Mouse (Mus musculus) c-Kit-positive CD71-positive TER-119-positive erythroid progenitor cells, embryonic 14.5 days (primary cell): ENCODE measurements around the gene Prdx3.
"Not testable (repeated sequence)": the region's sequence is repeated elsewhere in the genome, so short reads cannot be mapped to it uniquely, and the experiment has no call there.

Source experiments
- DNase-seq: peaks from one replicate; pipeline ENCODE4 v3.0.0-alpha.2; 2013; ENCODE audit warnings: low spot score

Prdx3 gene

DNA sequence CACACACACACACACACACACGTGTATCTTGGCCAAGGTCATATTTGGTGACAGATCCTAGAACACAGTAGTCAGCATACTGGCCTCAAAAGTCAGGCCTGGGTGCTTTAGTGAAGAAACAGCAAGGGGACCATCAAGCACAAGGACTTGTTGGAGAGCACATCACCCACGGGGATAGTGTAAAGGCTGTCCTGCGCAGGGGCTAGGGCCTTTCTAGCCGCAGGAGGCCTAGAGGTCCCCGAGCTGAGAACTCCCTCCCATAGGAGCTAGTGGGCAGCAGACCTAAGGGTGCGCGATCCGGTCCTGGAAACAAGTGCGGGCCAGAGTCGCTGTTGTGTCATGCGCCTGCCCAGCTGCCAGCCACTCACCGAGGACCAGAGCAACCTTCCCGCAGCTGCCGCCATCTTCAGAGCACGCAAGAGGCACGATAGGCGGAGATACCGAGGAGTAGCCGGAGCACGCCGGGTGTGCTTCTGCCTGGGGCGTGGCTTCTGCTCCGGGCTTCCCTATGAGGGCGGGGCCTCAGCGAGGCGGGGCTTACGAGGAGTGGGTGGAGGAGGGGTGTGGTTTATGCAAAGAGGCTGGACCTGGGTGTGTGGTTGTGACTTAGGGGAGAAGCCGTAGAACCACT lies at the start of gene Prdx3:
Prdx3 (minus strand) TSS at position 493 of the 631 bp plus-strand sequence.
- peak; percentile 97 for DNase-seq

DNA sequence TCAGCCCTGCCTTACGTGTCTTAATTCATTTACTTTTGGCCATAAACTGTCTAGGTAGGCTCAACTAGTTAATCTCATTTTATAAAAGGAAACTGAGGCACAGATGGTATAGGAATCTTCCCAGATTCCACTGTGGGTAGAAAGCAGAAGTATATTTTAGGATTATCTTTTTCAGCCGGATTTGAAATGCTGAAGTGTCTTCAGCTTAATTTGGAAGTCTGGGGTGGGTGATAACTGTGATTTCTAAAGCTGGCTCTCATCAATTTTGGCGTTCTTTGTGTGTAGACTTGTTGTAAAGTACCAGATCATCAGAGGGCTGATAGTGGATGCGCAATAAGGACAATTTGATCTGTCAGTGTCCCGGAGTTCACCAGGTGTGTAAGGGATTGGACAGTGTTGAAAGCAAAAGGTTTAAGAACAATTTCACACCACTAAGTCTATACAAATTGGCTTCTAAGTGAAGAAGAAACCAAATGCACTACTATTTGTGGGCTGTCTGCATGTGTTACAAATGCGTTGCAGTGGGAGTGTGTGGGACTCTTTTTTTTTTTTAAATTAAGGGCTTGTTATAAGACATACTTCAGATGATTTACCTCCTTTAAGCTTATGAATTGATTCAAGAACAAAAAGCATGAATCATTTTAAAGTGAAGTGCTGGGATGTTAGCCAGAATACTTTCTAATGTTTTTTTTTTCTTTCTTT lies 42.7 kb upstream of the Prdx3 start:
- no peak for DNase-seq

DNA sequence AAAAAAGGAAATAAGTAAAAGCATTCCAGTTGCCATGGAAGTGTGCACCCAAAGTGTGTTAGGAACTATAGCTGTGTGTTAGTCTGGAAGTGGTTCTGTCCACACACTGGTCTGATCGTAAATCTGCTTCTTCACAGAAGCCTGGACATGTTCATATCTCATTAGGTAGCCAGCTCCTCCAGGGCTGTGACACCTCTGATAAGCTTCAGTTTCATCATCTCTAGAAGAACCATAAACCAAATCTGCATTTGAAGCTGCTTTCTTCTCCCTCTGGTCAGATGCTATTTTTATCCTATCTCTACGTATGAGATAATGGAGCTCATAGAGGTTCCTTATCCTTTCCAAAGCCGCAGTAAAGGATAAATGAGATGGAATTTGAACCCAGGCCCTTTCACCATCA lies 41.5 kb upstream of the Prdx3 start:
- no peak for DNase-seq

DNA sequence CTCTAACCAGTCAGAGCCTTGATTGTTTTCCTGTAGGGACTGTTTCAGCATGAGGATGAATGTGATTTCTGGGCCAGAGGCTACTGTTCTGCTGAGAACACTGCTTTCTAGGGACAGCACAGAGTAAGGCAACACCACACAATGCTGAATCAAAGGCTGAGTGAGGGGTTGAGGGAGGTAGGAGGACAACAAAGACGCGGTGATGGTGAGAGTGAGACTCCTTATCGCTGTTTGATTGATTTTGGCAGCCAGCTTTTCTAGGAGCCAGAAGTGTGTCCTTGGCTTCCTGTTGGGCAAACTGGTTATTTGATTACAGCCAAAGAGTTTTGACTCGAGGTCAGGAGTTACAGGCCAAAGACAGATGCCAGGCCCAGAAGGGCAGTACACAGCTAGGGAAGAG lies 40.9 kb upstream of the Prdx3 start:
- DNase-seq, result no peak

DNA sequence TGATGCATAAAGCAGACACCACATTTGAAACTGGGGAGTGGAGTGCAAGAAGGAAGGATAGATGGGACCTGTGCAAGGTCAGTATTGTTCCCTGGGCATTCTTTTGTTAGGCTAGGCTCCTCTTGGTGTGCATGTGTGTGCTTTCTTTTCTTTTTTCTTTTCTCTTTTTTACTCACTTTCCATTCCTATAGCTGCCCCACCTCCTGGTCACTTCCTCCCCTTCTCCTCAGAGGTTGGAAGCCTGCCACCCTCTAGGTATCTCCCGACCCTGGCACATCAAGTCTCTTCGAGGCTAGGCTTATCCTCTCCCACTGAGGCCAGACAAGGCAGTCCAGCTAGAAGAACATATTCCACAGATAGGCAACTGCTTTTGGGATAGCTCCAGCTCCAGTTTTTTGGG lies 37.3 kb upstream of the Prdx3 start:
- DNase-seq, result no peak

DNA sequence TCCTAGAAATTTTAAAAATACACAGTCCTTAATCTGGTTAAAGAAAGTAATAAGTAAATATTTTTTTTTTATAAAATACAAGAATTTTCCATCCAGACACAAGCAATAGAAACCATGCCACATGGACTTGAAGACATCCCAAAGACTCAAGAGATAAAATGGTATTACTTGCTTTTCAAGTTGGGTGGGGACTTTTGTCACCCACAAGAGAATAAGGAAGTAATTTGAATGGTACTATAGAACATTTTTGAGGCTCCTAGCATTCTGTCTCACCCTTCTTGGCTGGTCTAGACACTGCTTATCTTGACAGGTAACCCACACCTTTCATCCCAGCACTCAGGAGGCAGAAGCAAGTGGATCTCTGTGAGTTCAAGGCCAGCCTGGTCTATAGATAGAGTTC lies 35.9 kb upstream of the Prdx3 start:
- DNase-seq, result no peak

DNA sequence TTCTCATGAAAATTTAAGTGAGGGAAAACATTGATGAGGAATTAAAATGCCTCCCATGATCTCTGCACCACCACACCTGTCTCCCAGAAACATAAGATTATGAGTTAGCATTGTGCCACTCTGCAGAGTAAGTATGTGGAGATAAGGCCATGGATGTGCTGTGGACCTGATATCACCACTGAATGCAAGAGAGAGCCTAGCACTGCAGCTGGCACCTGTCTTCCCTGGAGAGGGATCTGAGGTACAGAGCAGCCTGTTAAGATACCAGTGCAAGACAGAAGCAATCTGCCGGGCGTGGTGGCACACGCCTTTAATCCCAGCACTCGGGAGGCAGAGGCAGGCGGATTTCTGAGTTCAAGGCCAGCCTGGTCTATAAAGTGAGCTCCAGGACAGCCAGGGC lies 31.1 kb upstream of the Prdx3 start:
- no peak for DNase-seq

DNA sequence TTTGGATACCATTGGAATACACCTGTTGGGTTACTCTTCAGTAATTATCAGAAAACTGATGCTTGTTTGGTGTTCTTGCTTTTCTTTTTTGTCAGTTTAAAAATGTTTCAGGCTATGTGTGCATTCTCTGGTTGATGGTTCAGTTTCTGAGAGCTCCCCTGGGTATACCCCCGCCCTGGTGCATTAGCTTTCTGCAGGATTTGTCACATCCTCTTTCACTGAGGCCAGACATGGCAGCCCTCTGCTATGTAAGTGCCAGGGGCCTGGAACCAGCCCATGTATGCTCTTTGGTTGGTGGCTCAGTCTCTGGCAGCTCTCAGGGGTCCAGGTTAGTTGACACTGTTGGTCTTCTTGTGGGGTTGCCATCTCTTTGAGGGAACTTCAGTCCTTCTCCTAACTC lies 29.6 kb upstream of the Prdx3 start:
- no peak for DNase-seq

DNA sequence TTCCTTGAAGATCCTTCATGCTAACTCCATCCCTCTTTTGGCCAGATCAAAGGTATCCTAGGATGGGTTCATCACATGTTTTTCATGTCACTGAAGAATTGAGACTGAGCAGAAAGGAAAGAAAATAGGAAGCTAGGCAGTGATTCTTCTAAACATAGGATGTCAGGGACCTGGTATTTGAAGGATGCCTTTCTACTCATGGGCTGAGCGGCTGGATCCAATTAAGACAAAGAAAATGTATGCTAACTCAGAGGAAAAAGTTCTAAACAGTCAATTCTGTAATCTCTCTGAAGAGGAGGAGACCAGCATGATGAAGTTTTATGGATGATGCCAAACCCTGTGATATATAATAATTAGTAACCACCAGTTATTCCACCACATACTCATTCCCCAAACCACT lies 28.8 kb upstream of the Prdx3 start:
- no peak for DNase-seq

DNA sequence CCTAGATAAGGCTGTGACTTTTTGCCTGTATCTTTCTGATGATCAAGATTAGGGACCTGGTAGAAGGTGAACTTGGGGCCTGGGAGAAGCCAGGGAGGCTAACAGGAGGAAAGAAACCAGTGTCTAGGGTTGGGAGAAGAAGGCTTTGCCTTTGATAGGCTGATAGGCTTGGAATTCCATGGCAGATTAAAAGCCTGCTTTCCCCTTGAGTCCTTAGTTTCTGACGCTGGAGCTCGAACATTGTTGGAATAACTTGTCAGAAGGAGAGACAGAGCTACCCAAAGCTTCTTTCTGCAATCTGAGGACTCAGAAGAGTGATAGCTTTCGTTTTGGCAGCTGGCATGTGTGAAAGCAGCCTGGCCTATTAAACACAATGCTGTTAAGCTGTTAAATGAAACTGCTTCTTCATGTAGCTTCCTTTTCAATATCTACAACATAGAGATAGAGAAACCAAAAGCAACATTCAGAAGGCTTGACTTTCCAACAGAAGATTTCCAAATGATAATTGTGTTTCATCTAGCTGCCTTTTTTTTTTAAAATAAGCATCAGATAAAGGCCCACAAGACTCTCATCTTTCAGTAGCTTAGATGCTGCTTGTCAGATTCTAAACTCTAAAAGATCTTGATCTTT lies 21.0 kb upstream of the Prdx3 start:
- DNase-seq, result no peak

DNA sequence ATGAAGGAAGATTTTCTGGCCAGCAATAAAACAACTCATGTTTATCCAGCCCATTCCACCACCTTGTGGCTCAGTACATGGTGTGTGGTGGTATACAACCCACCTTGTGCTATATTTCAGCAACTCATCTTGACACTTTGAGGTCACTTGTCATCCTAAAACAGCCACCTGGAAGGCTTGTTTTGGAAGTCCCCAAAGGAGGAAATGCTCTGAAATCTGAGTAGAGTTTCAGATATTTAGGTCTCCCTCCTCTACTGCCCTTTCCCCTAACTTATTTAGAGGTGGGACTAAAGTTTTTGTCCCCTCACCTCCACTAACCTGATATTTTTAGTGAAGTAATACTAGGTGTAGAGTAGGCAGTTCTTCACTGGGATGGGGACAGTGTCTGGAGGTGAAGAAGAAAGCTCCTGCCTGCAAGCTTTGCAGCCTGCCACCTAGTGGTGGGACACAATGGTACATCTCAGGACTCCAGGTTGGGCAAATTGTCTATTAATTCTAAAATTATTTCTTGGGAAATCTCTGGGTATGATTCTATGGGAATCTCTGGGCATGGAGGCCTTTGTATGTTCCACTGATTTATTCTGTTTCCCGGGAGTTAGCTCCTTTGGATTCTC lies 17.7 kb upstream of the Prdx3 start:
- DNase-seq, result peak; percentile 69

DNA sequence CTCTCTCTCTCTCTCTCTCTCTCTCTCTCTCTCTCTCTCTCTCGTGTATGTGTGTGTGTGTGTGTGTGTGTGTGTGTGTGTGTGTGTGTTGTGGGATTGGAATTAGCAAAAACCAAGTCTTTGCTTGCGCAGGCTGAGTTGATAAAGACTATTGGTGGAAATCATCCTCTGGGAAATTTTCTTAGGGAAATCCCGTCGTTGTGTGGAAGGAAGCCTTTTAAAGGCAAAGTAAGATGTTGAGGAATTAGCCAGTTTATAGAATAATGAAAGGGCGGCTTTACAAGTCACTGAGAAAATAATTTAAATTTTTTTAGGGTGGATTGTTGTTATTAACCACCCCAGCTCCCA lies 16.7 kb upstream of the Prdx3 start:
- DNase-seq, result no peak

DNA sequence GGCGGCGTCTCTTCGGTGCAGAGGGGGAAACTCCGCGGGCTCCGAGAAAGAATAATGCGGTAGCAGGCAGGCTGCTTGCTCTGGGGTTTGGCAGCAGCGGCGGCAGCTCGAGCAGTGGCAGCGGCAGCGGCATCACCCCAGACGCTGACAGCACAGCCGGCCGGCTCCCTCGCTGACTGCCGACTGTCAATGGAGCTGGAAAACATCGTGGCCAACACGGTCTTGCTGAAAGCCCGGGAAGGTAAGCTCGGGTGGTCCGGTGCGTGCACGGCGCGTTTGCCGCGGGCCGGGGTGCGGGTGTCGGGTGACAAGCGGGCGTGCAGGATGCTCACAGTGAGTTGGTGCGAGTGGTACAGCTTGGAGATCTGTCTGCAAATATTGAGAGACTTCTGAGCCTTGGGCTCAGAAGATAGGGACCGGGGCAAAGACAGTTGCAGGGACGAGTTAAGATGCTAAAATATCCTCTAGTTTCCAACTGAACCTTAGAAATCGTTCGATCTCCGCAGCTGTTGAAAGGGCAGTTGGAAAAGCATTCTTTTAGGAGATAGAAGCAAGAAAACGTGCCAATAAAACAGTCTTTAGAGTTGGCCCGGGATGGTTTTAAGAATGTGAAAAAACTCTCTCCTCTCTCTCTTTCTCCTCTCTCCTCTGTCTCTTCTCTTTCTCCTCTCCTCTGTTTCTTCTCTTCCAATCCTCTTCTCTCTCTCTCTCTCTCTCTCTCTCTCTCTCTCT lies 16.2 kb upstream of the Prdx3 start:
- no peak for DNase-seq

DNA sequence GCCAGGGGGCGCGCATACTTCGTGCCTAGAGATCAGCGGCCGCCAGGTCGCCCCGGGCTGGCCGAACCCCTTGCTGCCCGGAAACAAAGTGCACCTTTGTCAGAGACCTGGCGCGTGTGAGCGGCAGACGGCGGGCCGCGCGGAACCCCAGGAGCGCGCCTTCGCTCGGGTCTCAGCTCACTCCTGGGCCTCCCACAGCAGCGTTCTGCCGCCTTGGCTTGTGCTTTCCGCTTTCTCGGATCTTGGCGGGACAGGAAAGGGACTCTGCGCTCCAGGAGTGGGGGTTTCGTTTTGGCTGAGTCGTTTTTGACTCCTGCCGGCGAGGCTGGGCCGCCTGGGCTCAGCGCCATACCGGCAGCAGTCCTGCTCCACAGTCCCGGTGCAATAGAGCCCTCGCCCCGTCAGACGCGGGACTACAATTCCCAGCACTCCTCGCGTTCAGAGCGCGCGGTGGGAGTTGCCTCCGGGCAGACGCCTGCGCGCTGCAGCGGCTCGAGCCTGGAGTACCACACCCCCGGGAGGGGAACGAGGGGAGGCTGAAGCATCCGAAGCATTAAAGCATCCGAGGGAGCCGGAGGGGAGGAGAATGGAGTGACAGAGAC lies 15.5 kb upstream of the Prdx3 start, which contains the start of gene Grk5:
Grk5 (plus strand) TSS at position 36 of the 602 bp plus-strand sequence.
- DNase-seq, result peak; percentile 91

DNA sequence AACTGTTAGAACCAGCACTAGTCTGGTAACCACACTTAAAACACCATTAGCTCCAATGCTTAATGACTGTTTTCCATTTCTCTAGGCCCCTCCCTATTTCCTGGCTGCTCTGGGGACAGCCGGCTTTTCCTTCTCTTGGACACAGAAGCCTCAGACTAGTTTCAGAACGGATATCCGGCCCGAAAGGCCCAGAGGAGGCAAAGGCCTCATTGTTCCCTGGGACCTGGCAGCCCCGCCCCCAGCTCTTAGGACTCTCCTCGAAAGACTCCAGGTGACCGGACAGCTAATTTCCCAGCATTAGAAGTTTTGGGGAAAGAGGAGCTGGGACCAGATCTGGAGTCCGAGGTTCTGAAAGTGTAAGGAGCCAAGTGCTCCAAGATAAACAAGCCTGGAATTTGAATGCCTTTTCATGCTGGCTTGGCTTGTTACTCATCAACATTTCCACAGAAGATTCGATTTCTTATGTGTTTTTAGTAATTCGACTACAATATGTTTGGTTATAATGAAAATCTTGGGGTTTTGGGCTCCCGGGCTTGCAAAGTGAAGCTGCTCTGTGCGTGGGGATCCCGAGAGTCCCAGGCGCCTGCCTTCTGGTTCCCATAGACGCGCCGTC lies 14.9 kb upstream of the Prdx3 start:
- DNase-seq, result peak; percentile 52

DNA sequence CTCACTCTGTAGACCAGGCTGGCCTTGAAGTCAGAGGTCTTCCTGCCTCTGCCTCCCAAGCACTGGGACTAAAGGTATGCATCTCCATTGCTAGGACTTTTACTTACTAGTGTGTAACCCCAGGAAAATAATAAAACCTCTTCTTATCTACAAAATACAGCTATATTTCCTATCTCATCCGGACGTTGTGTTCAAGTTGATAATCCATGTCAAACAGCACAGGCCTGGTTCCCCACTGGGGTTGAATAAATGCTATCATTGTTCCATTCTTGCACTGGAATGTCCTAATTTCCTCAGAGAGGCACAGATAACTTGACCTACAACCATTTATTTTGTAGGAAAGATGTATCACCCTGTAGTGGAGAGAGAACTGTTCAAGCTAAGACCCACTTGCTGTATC lies 13.3 kb upstream of the Prdx3 start:
- DNase-seq, result peak; percentile 65

DNA sequence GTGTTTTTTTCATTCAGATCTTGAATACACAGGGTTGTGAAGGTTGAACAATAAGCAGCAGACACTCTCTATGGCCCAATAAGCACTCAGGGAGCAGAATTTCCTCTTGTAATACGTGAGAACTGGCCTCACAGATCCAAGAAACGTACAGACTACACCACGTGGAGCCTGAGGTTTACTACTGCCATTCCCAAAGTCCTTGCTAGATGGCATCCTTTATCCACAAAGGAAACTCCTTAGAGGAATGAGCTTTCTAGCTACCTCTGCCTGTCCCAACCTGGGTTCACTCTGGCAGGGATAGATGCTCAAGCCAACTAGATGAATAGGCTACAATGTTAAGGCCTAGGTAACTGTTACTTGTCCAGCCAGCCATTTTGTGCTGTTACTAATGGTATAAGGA lies 8.8 kb upstream of the Prdx3 start:
- no peak for DNase-seq

DNA sequence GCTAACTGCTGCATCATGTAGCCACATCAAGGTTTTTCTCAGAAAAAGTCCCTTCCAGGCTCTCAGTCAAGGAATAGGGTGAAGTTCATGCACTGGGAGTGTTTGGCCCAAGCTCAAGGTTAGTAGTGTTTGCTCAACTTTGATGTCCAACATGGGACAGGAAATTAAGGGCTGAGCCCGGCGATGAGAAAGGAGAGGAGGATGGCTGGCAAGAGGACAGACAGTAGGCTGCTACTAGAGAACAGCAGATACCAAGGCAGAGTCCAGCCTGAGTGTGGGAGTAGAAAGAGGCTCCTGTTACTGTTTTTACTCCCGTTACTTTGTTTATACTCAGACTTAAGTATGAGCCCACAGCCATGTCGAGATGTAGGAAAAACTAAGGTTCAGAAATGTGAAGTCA lies 855 bp downstream of the Prdx3 start:
- peak; percentile 48 for DNase-seq

DNA sequence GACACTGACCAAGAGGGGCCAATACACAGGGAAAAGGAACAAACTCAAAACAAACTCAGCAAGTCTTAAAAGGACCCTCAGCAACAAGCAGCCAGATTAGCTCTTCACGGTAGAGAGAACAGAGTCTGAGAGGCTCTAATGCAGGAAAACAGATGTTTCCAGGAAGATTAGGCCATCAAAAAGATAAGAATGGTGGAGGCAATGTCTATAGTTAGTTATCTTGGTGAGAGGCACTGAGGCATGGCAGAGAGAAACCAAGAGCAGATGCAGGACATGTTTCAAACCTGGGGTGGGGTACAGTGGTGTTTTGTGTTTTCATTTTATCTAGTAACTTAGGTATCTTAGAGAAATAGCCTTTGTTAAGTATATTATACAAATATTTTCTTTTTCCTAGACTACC lies 2.1 kb downstream of the Prdx3 start:
- DNase-seq, result peak; percentile 76

DNA sequence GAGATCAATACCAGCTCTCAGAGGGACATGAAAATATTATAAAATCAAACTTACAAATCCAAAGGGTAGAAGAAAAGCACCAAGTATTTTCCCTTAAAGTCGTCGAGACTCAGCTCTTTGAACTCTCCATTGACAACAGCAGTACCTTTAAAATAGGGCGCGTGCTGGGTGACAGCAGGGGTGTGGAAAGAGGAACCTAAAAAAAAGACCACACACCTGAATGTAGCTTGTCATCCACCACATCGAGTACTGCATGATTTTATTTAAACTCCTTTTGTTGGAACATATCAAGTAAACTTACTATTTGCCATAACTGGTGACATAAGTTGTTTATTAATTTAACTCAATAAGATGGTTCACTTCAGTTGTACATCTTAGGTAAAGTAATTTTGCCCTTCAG lies 3.0 kb downstream of the Prdx3 start:
- no peak for DNase-seq

DNA sequence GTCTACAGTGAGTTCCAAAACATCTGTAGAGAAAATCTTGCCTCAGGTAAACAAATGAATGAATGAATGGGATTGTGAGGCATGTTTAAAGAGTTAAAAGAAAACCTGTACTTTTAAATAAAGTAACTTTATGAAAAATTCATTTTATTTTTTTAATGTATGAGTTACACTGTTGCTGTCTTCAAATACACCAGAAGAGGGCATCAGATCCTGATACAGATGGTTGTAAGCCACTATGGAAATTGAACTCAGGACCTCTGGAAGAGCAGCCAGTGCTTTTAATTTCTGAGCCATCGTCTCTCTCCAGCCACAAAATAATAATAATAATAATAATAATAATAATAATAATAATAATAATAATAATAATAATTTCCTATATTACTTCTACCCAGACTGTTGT lies 3.9 kb downstream of the Prdx3 start:
- DNase-seq, result no peak

DNA sequence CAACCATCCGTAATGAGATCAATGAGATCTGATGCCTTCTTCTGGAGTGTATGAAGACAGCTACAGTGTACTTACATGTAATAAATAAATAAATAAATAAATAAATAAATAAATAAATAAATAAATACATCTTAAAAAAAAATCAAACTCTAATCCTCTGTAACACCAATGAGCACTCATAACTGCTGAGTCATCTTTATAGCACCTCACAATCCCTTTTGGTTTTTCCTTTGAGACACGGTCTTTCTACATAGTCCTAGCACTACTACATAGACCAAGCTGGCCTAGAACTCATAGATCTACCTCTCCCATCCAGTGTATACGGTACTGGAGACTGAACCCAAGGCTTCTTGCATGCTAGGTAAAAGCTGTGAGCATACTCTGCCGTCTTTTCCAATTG lies 8.2 kb downstream of the Prdx3 start:
- DNase-seq, result not testable (repeated sequence)
